Mouse (Mus musculus) liver, adult 2 months (tissue): ENCODE data around the gene Casc3. TPM values are rescaled to one million over a fixed set of nuclear protein-coding genes. Genes with fewer than 3 reads are reported as not detected.

Experiments used
- DNase-seq: peaks from one replicate; pipeline ENCODE4 v3.0.0-alpha.2; 2011; ENCODE audit warnings: low read depth, low spot score; ENCODE audit errors: extremely low read depth
- H3K27ac ChIP-seq: fragments of 200-500 bp; replicated peaks from 2 replicates; pipeline ENCODE4 v1.5.1; 2012; ENCODE audit warnings: low read depth, mild to moderate bottlenecking, control low read depth, inconsistent platforms, low read length; ENCODE audit not compliant: insufficient read depth
- H3K27me3 ChIP-seq: fragments of 200-500 bp; 2 replicates; pipeline ENCODE4 v1.6.1; 2012; ENCODE audit warnings: mild to moderate bottlenecking, moderate library complexity, low read length, inconsistent platforms; ENCODE audit not compliant: control insufficient read depth, insufficient read depth
- H3K36me3 ChIP-seq: fragments of 200-500 bp; 2 replicates; pipeline ENCODE4 v1.6.1; 2012; ENCODE audit warnings: low read length, inconsistent platforms; ENCODE audit not compliant: control insufficient read depth, insufficient read depth
- H3K4me1 ChIP-seq: fragments of 200-500 bp; 2 replicates; pipeline ENCODE4 v1.6.1; 2011; ENCODE audit warnings: low read length; ENCODE audit not compliant: control insufficient read depth, insufficient read depth
- H3K4me3 ChIP-seq: fragments of 200-500 bp; 2 replicates; pipeline ENCODE4 v1.5.1; 2011; ENCODE audit warnings: low read depth, mild to moderate bottlenecking, control low read depth, low read length, moderate library complexity; ENCODE audit not compliant: insufficient read depth
- H3K79me2 ChIP-seq: fragments of 200-500 bp; 2 replicates; pipeline ENCODE4 v1.6.1; 2012; ENCODE audit warnings: inconsistent platforms, mild to moderate bottlenecking, low read length, moderate library complexity; ENCODE audit not compliant: control insufficient read depth, insufficient read depth
- H3K9ac ChIP-seq: fragments of 200-500 bp; 2 replicates; pipeline ENCODE4 v1.6.1; 2012; ENCODE audit warnings: low read depth, mild to moderate bottlenecking, control low read depth, inconsistent platforms, low read length
- CTCF ChIP-seq: fragments of 200-500 bp; IDR thresholded peaks from 2 replicates; pipeline ENCODE4 v1.5.1; 2011; ENCODE audit warnings: low read depth, low read length, control low read depth
- POLR2A ChIP-seq: fragments of 200-500 bp; IDR thresholded peaks from 2 replicates; pipeline ENCODE4 v1.6.1; 2011; ENCODE audit warnings: low read length, control low read depth; ENCODE audit not compliant: insufficient read depth; ENCODE audit errors: extremely low read depth
- WGBS: fragments of 180-500 bp; shearing (Covaris S2); methylation state at CpG from one replicate; pipeline ENCODE4 v1.1.7; 2018; 5-methylcytosine and 5-hydroxymethylcytosine counted together
- polyA plus RNA-seq: library from polyadenylated mRNA; depleted of rRNA; stranded (reverse); fragments of >200 nt; gene quantifications from 2 replicates; pipeline ENCODE4 v1.2.3, GENCODE M21; 2012
- total RNA-seq: library from RNA; depleted of rRNA; stranded (reverse); fragments of >200 nt; gene quantifications from 2 replicates; pipeline ENCODE4 v1.2.3, GENCODE M21; 2014

Casc3 gene
- total and polyA plus RNA-seq, 2 experiments, result 3.6 to 12.5 TPM

GRCm38 (mm10) chr11:98783236-98783696, 21.4 kb upstream of the Casc3 start:
- Histone ChIP-seq H3K9ac (peak overlapping the region; percentile 67), H3K4me3 (peak overlapping the region; percentile 9), H3K4me1 (peaks cover 26% of the 10 kb centered on the region), H3K27ac (peak overlapping the region; percentile 92), H3K27me3 (no peaks in the 10 kb centered on the region), H3K36me3 (no peaks in the 10 kb centered on the region), H3K79me2 (no peaks in the 10 kb centered on the region)
- peak; percentile 95 for DNase-seq
- WGBS, result under 1% methylated on average over 20 of the region's 20 CpGs
- peak; percentile 48; the same call in 1 of the 2 replicates for TF ChIP-seq POLR2A
- no peak for TF ChIP-seq CTCF

DNA sequence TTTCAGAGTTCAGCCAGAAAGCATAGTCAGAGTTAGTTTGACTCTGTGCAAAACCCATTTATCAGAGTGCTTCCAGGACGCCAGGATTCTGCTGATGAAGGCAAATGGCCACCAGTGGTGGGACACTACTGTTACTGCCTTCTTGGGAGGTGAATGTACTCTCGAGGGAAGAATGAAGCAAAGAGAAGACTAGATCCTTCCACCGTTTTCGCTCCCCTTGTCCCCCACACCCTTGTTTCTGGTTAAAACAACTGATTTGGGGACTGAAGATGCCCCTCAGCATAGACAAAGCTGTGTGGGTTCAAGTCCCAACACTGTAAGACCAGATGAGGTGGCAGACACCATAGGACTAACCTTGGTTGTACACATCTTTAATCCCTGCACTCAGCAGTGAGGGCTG, 20.6 kb upstream of the Casc3 start:
- H3K36me3 ChIP-seq, result no peaks in the 10 kb centered on the region
- H3K27ac ChIP-seq, result peak overlapping the region; percentile 87
- 51% methylated on average over 4 of the region's 4 CpGs for WGBS
- no peaks in the 10 kb centered on the region for H3K27me3 ChIP-seq
- peak overlapping the region; percentile 33 for H3K9ac ChIP-seq
- H3K4me3 ChIP-seq, result no peak overlapping the region
- H3K79me2 ChIP-seq, result no peaks in the 10 kb centered on the region
- TF ChIP-seq CTCF (no peak), POLR2A (no peak)
- peak; percentile 38 for DNase-seq
- H3K4me1 ChIP-seq, result peaks cover 26% of the 10 kb centered on the region

- no peak for DNase-seq
- Histone ChIP-seq H3K27ac (peak overlapping the region; percentile 98), H3K9ac (peak overlapping the region; percentile 32)
These were observed 19.5 kb upstream of the Casc3 start for GRCm38 (mm10) chr11:98785214-98785613.

DNA sequence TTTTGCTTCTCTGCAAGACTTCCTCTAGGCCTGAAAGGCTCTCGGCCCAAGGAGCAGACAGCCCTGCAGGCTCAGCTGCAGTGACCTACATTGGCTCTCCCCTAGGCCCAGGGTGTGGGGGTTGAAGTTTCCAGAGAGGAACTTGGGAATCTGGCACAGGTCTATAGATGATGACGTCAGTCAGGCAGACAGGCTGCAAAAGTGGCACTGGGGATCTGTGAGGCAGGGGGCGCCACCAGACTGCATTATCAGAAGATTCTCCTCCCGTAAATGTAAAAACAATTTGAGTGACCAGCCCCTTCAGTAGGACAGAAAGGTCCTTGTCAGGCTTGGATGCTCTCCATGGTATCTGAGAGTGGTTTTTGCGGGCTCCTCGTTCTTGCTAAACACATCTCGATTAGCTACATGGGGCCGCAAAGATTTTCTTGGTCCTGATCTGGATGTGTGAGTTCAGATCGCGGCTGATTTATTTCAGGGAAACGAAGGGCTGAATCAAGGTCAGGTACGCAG, 18.9 kb upstream of the Casc3 start:
- Histone ChIP-seq H3K79me2 (no peaks in the 10 kb centered on the region), H3K4me3 (peak overlapping the region; percentile 58), H3K27me3 (no peaks in the 10 kb centered on the region), H3K27ac (peak overlapping the region; percentile 98), H3K9ac (peak overlapping the region; percentile 80), H3K4me1 (peaks cover 31% of the 10 kb centered on the region), H3K36me3 (no peaks in the 10 kb centered on the region)
- WGBS, result under 1% methylated on average over 12 of the region's 12 CpGs
- DNase-seq, result peak; percentile 90
- TF ChIP-seq POLR2A (no peak; the same call in 1 of the 2 replicates), CTCF (peak; percentile 69)

More at GRCm38 (mm10) chr11:98785214-98785613, 19.5 kb upstream of the Casc3 start:
- H3K4me3 ChIP-seq, result no peak overlapping the region
- TF ChIP-seq POLR2A (no peak), CTCF (no peak)
- H3K79me2 ChIP-seq, result no peaks in the 10 kb centered on the region
- H3K27me3 ChIP-seq, result no peaks in the 10 kb centered on the region
- H3K36me3 ChIP-seq, result no peaks in the 10 kb centered on the region
- H3K4me1 ChIP-seq, result peaks cover 28% of the 10 kb centered on the region
- WGBS, result 68% methylated on average over 10 of the region's 10 CpGs

DNA sequence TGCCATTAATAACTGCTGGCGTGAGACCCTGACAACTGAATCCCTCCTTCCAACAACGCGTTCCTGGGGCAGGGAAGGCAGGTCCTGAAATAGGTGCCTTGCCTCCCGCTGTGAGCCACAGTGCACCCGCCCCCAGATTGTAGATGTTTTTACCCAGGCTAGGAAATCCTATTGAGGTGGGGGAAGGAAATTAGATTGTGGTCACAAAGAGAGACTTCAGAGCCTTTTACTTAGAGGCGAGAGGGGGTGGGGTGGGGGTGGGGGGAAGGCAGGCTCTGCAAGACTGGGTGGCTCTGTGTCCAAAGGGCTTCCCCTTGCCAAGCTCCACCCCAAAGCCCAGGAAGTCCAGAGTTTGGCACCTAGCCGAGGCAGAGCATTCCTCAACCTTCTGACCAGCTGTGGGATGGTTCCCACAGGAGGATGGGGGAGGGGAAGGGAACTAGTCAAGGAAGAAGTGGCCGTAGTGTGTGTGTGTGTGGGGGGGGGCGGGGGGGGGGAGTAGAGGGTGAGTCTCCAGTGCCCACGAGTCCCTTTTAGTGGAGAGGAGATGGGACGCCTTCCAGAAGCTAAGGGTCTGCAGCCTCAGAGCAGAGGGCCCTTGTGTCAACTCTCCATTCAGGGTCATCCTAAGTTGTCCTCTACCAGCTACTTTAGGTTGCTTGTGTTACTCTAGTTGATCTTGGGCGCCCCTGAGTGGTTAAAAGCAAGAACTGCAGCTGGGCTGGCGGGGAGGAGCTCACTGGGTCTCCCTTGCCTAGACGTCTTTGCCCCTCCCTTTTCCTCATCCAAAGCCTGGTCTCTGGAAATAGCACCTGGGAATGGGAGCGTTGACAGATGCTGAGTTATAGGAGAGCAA, 18.1 kb upstream of the Casc3 start:
- Histone ChIP-seq H3K79me2 (no peaks in the 10 kb centered on the region), H3K36me3 (no peaks in the 10 kb centered on the region), H3K27ac (peak overlapping the region; percentile 98), H3K4me1 (peaks cover 32% of the 10 kb centered on the region), H3K4me3 (peak overlapping the region; percentile 58), H3K9ac (peak overlapping the region; percentile 80), H3K27me3 (no peaks in the 10 kb centered on the region)
- under 1% methylated on average over 14 of the region's 15 CpGs for WGBS
- DNase-seq, result peak; percentile 96
- TF ChIP-seq CTCF (peak; percentile 86), POLR2A (peak; percentile 44; the same call in 1 of the 2 replicates)

DNA sequence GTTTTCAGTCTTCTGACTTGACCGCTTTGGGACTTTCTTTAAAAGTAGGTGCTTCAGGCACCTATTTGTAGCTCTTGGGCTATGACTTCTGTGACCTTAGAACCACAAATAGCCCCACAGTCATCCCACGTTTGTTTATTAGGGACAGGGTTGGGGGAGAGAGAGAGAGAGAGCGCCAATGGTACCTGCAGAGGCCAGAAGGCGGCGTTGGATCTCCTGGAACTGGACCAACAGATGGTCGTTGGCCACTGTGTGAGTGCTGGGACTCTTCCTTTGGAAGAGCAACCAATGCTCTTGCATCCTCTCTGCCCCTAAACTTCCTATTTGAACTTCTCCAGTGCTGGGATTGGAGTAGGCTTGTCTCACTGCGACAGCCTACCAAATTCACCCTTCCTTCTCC, 17.5 kb upstream of the Casc3 start:
- peaks cover 32% of the 10 kb centered on the region for H3K4me1 ChIP-seq
- no peak overlapping the region for H3K4me3 ChIP-seq
- peak overlapping the region; percentile 60 for H3K27ac ChIP-seq
- H3K36me3 ChIP-seq, result no peaks in the 10 kb centered on the region
- no peaks in the 10 kb centered on the region for H3K79me2 ChIP-seq
- TF ChIP-seq POLR2A (no peak), CTCF (peak; percentile 30)
- 11% methylated on average over 7 of the region's 7 CpGs for WGBS
- H3K27me3 ChIP-seq, result no peaks in the 10 kb centered on the region
- no peak for DNase-seq
- H3K9ac ChIP-seq, result no peak overlapping the region
